Mouse (Mus musculus): ENCODE measurements around the gene 4930455H04Rik. TPM values are rescaled to one million over a fixed set of nuclear protein-coding genes. Genes with fewer than 3 reads are reported as not detected.

Gene 4930455H04Rik
- polyA plus RNA-seq, 1 experiment, result not detected

GRCm38 (mm10) chr3:116985042-116985455 is 17.0 kb downstream of the 4930455H04Rik start:
- DNase-seq, result no peak
- TF ChIP-seq POLR2A (IDR thresholded peaks at IDR 0.05; ENCODE audit: borderline replicate concordance, extremely low read depth, low read depth, low read length) (no peak), CTCF (IDR thresholded peaks at IDR 0.05; ENCODE audit: insufficient read depth, low read length) (no peak)
- WGBS, result 26% methylated on average over 1 of the region's 1 CpGs
- Histone ChIP-seq H3K4me3 (replicated peaks; ENCODE audit: extremely low read depth, low read depth, low read length) (no peak overlapping the region), H3K4me1 (ENCODE audit: control insufficient read depth, insufficient read depth, low read length) (no peaks in the 10 kb centered on the region; the same call in none of the 2 replicates)

- H3K4me1 ChIP-seq (ENCODE audit: control insufficient read depth, insufficient read depth, low read length), result no peaks in the 10 kb centered on the region; the same call in none of the 2 replicates
- DNase-seq, result no peak
- 50% methylated on average over 1 of the region's 1 CpGs for WGBS
- TF ChIP-seq POLR2A (IDR thresholded peaks at IDR 0.05; ENCODE audit: borderline replicate concordance, extremely low read depth, low read depth, low read length), result no peak
- no peak for TF ChIP-seq CTCF (IDR thresholded peaks at IDR 0.05; ENCODE audit: insufficient read depth, low read length)
- no peak overlapping the region for H3K4me3 ChIP-seq (replicated peaks; ENCODE audit: extremely low read depth, low read depth, low read length)
Measured at GRCm38 (mm10) chr3:116985741-116986140, 17.7 kb downstream of the 4930455H04Rik start.

- WGBS, result 41% methylated on average over 2 of the region's 2 CpGs
- Histone ChIP-seq H3K4me1 (ENCODE audit: control insufficient read depth, insufficient read depth, low read length) (no peaks in the 10 kb centered on the region; the same call in none of the 2 replicates), H3K4me3 (replicated peaks; ENCODE audit: extremely low read depth, low read depth, low read length) (no peak overlapping the region)
- TF ChIP-seq POLR2A (IDR thresholded peaks at IDR 0.05; ENCODE audit: borderline replicate concordance, extremely low read depth, low read depth, low read length) (no peak), CTCF (IDR thresholded peaks at IDR 0.05; ENCODE audit: insufficient read depth, low read length) (no peak)
- DNase-seq, result no peak
Measured at GRCm38 (mm10) chr3:116986451-116986850, 18.4 kb downstream of the 4930455H04Rik start.

GRCm38 (mm10) chr3:116988221-116988620 is 20.2 kb downstream of the 4930455H04Rik start:
- whole genome bisulfite sequencing, result 79% methylated on average over 3 of the region's 3 CpGs
- TF ChIP-seq CTCF (IDR thresholded peaks at IDR 0.05; ENCODE audit: insufficient read depth, low read length), result no peak
- no peak for TF ChIP-seq POLR2A (IDR thresholded peaks at IDR 0.05; ENCODE audit: borderline replicate concordance, extremely low read depth, low read depth, low read length)
- no peak for DNase-seq

GRCm38 (mm10) chr3:116991180-116991579 is 23.1 kb downstream of the 4930455H04Rik start:
- no peak for DNase-seq
- H3K4me3 ChIP-seq (replicated peaks; ENCODE audit: extremely low read depth, low read depth, low read length), result no peak overlapping the region
- no peak for TF ChIP-seq CTCF (IDR thresholded peaks at IDR 0.05; ENCODE audit: insufficient read depth, low read length)
- no peak for TF ChIP-seq POLR2A (IDR thresholded peaks at IDR 0.05; ENCODE audit: borderline replicate concordance, extremely low read depth, low read depth, low read length)
- no peaks in the 10 kb centered on the region; the same call in 1 of the 2 replicates for H3K4me1 ChIP-seq (ENCODE audit: control insufficient read depth, insufficient read depth, low read length)
- WGBS, result 87% methylated on average over 2 of the region's 2 CpGs

More at GRCm38 (mm10) chr3:116988221-116988620, 20.2 kb downstream of the 4930455H04Rik start:
- Histone ChIP-seq H3K4me3 (replicated peaks; ENCODE audit: extremely low read depth, low read depth, low read length) (no peak overlapping the region), H3K4me1 (ENCODE audit: control insufficient read depth, insufficient read depth, low read length) (no peaks in the 10 kb centered on the region; the same call in none of the 2 replicates)

- WGBS, result 90% methylated on average over 2 of the region's 2 CpGs
Measured at GRCm38 (mm10) chr3:116993011-116993410, 24.9 kb downstream of the 4930455H04Rik start.

GRCm38 (mm10) chr3:117001686-117002485 is 33.8 kb downstream of the 4930455H04Rik start:
- no peak for TF ChIP-seq POLR2A (IDR thresholded peaks at IDR 0.05; ENCODE audit: borderline replicate concordance, extremely low read depth, low read depth, low read length)
- TF ChIP-seq CTCF (IDR thresholded peaks at IDR 0.05; ENCODE audit: insufficient read depth, low read length), result no peak
- DNase-seq, result no peak
- WGBS, result 58% methylated on average over 9 of the region's 9 CpGs
- Histone ChIP-seq H3K4me3 (replicated peaks; ENCODE audit: extremely low read depth, low read depth, low read length) (no peak overlapping the region), H3K4me1 (ENCODE audit: control insufficient read depth, insufficient read depth, low read length) (peaks cover 2% of the 10 kb centered on the region; the same call in 1 of the 2 replicates)

More at GRCm38 (mm10) chr3:116993011-116993410, 24.9 kb downstream of the 4930455H04Rik start:
- Histone ChIP-seq H3K4me1 (ENCODE audit: control insufficient read depth, insufficient read depth, low read length) (no peaks in the 10 kb centered on the region), H3K4me3 (replicated peaks; ENCODE audit: extremely low read depth, low read depth, low read length) (no peak overlapping the region)
- no peak for DNase-seq
- TF ChIP-seq CTCF (IDR thresholded peaks at IDR 0.05; ENCODE audit: insufficient read depth, low read length), result no peak
- no peak for TF ChIP-seq POLR2A (IDR thresholded peaks at IDR 0.05; ENCODE audit: borderline replicate concordance, extremely low read depth, low read depth, low read length)

- TF ChIP-seq CTCF (IDR thresholded peaks at IDR 0.05; ENCODE audit: insufficient read depth, low read length) (no peak), POLR2A (IDR thresholded peaks at IDR 0.05; ENCODE audit: borderline replicate concordance, extremely low read depth, low read depth, low read length) (no peak)
- Histone ChIP-seq H3K4me3 (replicated peaks; ENCODE audit: extremely low read depth, low read depth, low read length) (no peak overlapping the region), H3K4me1 (ENCODE audit: control insufficient read depth, insufficient read depth, low read length) (peaks cover 2% of the 10 kb centered on the region; the same call in 1 of the 2 replicates)
- DNase-seq, result no peak
- WGBS, result 86% methylated on average over 6 of the region's 6 CpGs
Measured at GRCm38 (mm10) chr3:117003379-117003778, 35.3 kb downstream of the 4930455H04Rik start.

GRCm38 (mm10) chr3:117006636-117007035 is 38.6 kb downstream of the 4930455H04Rik start:
- Histone ChIP-seq H3K4me1 (ENCODE audit: control insufficient read depth, insufficient read depth, low read length) (peaks cover 2% of the 10 kb centered on the region; the same call in 1 of the 2 replicates), H3K4me3 (replicated peaks; ENCODE audit: extremely low read depth, low read depth, low read length) (no peak overlapping the region)
- 59% methylated on average over 3 of the region's 3 CpGs for WGBS
- TF ChIP-seq POLR2A (IDR thresholded peaks at IDR 0.05; ENCODE audit: borderline replicate concordance, extremely low read depth, low read depth, low read length) (no peak), CTCF (IDR thresholded peaks at IDR 0.05; ENCODE audit: insufficient read depth, low read length) (no peak)
- DNase-seq, result no peak
